Mouse (Mus musculus): Measurements from ENCODE around the gene Chpf. TPM values are rescaled to one million over a fixed set of nuclear protein-coding genes. Genes with fewer than 3 reads are reported as not detected.
A peak's percentile ranks its signal among the peaks of the same experiment; 100 is the strongest.

Chpf gene
- polyA plus RNA-seq, 1 experiment from 2014 or later = 24.6 TPM

DNA sequence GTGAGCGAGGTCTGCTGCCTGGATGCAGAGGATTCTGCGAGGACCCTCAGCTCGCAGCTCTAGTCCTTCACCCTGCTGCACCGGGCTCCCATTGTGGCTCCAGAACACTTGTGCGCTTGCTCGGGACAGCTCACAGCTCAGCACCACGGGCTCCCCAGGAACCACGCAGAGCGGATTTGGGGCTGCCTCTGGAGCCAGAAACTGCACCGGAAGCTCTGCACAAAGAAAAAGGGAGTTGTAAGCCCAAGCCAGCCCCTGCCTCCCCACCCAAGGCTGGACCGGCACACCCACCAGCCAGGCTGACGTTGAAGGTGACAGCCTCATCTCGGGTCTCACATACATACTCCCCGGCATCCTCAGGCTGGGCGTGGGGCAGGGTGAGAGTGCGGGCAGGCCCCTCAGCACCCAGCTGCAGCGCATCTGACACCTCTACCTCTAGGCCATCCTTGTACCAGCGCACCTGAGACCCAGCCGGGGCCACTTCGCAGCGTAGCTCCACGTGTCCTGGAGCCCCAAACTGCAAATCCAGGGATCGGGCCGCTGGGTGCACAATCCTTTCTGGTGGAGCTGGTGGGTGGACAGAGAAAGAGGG, 13.6 kb upstream of the Chpf start:
- Histone ChIP-seq H3K4me3 (ENCODE audit: low read depth, low read length) (no peak overlapping the region), H3K27me3 (ENCODE audit: control insufficient read depth, insufficient read depth, low read length) (no peaks in the 10 kb centered on the region; the same call in 1 of the 2 replicates), H3K4me1 (replicated peaks; ENCODE audit: control insufficient read depth, insufficient read depth) (no peaks in the 10 kb centered on the region), H3K36me3 (ENCODE audit: control insufficient read depth, insufficient read depth, low read length) (peaks cover 7% of the 10 kb centered on the region; the same call in 1 of the 2 replicates), H3K4me2 (replicated peaks; ENCODE audit: low read depth) (no peak overlapping the region), H3K27ac (replicated peaks) (no peak overlapping the region), H3K9me3 (ENCODE audit: control insufficient read depth, low read length) (no peaks in the 10 kb centered on the region), H3K9ac (ENCODE audit: low read length) (no peak overlapping the region)
- TF ChIP-seq EP300 (optimal IDR thresholded peaks at IDR 0.05) (no peak), CTCF (IDR thresholded peaks at IDR 0.05; ENCODE audit: low read depth) (no peak)
- DNase-seq (ENCODE audit: low spot score) = no peak
- WGBS = 66% methylated on average over 24 of the region's 24 CpGs
- ATAC-seq (ENCODE audit: low FRiP score, low TSS enrichment) = no peak

DNA sequence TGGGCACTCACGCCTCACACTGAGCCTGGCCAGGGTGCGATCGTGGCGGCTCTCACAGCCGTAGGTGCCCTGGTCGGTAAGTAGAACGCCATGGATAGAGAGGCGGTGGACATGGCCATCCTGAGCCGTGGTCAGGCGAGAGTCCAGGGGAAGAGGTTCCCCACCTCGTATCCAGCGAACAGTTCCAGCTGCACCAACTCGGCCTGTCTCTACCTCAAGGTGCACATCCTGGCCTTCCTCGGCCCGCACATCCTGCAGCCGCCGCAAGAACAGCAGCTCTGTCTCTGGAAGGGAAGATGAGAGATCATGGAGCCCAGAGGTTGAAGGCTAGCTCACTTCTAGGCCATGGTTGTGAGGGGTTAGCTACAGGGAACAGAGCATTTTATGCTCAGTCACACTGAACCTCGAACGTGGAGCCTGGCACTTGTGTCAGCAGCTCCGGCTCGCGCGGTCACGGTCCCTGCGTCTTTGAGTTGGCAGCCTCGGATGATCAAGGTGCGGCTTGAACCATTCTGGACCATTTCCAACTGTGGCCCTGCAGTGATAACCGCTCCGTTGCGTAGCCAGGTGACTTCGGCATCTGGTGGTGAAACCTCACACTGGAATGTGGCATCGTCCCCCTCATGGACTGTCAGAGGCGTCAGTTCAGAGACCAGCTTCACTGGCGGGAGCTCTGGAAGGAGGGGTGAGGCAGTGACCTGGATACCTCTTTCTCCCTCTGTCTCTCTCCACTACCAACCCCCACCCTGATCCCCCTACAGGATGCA, 11.9 kb upstream of the Chpf start:
- Histone ChIP-seq H3K4me2 (replicated peaks; ENCODE audit: low read depth) (no peak overlapping the region), H3K9me3 (ENCODE audit: control insufficient read depth, low read length) (no peaks in the 10 kb centered on the region), H3K27me3 (ENCODE audit: control insufficient read depth, insufficient read depth, low read length) (peaks cover 2% of the 10 kb centered on the region; the same call in 1 of the 2 replicates), H3K9ac (ENCODE audit: low read length) (no peak overlapping the region), H3K36me3 (ENCODE audit: control insufficient read depth, insufficient read depth, low read length) (peaks cover 7% of the 10 kb centered on the region; the same call in 1 of the 2 replicates), H3K4me1 (replicated peaks; ENCODE audit: control insufficient read depth, insufficient read depth) (peaks cover 3% of the 10 kb centered on the region; the same call in 1 of the 2 replicates), H3K27ac (replicated peaks) (no peak overlapping the region), H3K4me3 (ENCODE audit: low read depth, low read length) (no peak overlapping the region)
- DNase-seq (ENCODE audit: low spot score) = no peak
- TF ChIP-seq EP300 (optimal IDR thresholded peaks at IDR 0.05) (no peak), CTCF (IDR thresholded peaks at IDR 0.05; ENCODE audit: low read depth) (no peak)
- 92% methylated on average over 34 of the region's 34 CpGs for WGBS
- no peak for ATAC-seq (ENCODE audit: low FRiP score, low TSS enrichment)

DNA sequence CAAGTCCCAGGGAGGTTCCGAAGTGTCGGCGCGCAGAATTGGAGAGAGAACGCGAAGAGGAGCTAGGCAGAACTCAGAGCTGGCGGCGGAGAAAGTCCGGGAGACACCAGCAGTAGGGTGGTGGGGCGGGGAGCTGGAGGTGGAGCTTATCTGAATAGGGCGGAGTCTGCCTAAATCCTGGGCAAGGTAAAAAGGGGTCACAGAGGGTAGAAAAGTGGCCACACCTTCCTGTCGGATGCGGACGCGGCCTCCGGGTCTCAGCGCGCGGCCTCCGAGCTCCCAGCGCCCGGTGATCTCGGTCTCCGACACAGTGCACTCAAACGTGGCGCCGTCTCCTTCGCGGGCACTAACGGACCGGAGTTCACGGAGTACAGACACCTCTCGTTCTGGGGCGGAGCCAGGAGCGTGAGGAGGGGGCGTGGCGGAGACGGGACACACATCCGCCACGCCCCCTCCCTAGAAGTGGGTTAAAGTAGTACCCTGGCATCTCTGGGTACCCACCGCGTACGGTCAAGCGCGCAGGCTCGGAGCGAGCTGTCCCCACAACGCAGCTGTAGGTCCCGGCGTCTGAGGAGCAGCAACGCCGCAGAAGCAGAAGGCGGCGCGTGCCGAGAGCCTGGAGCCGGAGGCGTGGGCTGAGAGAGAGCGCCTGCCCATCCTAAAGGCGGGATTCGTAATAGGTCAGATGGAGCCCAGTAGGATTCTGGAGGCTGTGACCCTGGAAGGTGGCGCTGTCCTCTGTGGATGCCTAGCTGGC, 8.5 kb upstream of the Chpf start:
- Histone ChIP-seq H3K4me3 (ENCODE audit: low read depth, low read length) (peak overlapping the region; percentile 48), H3K27me3 (ENCODE audit: control insufficient read depth, insufficient read depth, low read length) (peaks cover 2% of the 10 kb centered on the region; the same call in 1 of the 2 replicates), H3K9ac (ENCODE audit: low read length) (no peak overlapping the region), H3K4me2 (replicated peaks; ENCODE audit: low read depth) (peak overlapping the region; percentile 79), H3K36me3 (ENCODE audit: control insufficient read depth, insufficient read depth, low read length) (peaks cover 5% of the 10 kb centered on the region; the same call in 1 of the 2 replicates), H3K9me3 (ENCODE audit: control insufficient read depth, low read length) (no peaks in the 10 kb centered on the region), H3K27ac (replicated peaks) (no peak overlapping the region), H3K4me1 (replicated peaks; ENCODE audit: control insufficient read depth, insufficient read depth) (peaks cover 3% of the 10 kb centered on the region; the same call in 1 of the 2 replicates)
- peak; percentile 78 for DNase-seq (ENCODE audit: low spot score)
- peak; percentile 63 for ATAC-seq (ENCODE audit: low FRiP score, low TSS enrichment)
- peak; percentile 47 for TF ChIP-seq CTCF (IDR thresholded peaks at IDR 0.05; ENCODE audit: low read depth)
- TF ChIP-seq EP300 (optimal IDR thresholded peaks at IDR 0.05) = no peak
- under 1% methylated on average over 62 of the region's 62 CpGs for WGBS

GRCm38 (mm10) chr1:75487040-75487404, 7.9 kb upstream of the Chpf start:
- WGBS = 7% methylated on average over 13 of the region's 13 CpGs
- DNase-seq (ENCODE audit: low spot score) (peak; percentile 33), ATAC-seq (ENCODE audit: low FRiP score, low TSS enrichment) (peak; percentile 12; the same call in 1 of the 2 replicates)
- no peaks in the 10 kb centered on the region for H3K9me3 ChIP-seq (ENCODE audit: control insufficient read depth, low read length)
- TF ChIP-seq EP300 (optimal IDR thresholded peaks at IDR 0.05) (no peak), CTCF (IDR thresholded peaks at IDR 0.05; ENCODE audit: low read depth) (no peak)
- peaks cover 2% of the 10 kb centered on the region; the same call in 1 of the 2 replicates for H3K27me3 ChIP-seq (ENCODE audit: control insufficient read depth, insufficient read depth, low read length)
- H3K36me3 ChIP-seq (ENCODE audit: control insufficient read depth, insufficient read depth, low read length) = peaks cover 3% of the 10 kb centered on the region; the same call in 1 of the 2 replicates
- H3K27ac ChIP-seq (replicated peaks) = no peak overlapping the region
- no peak overlapping the region for H3K9ac ChIP-seq (ENCODE audit: low read length)
- peak overlapping the region; percentile 48 for H3K4me3 ChIP-seq (ENCODE audit: low read depth, low read length)
- peaks cover 3% of the 10 kb centered on the region; the same call in 1 of the 2 replicates for H3K4me1 ChIP-seq (replicated peaks; ENCODE audit: control insufficient read depth, insufficient read depth)
- peak overlapping the region; percentile 79 for H3K4me2 ChIP-seq (replicated peaks; ENCODE audit: low read depth)

GRCm38 (mm10) chr1:75486561-75486960, 7.5 kb upstream of the Chpf start:
- ATAC-seq (ENCODE audit: low FRiP score, low TSS enrichment) = no peak
- Histone ChIP-seq H3K4me1 (replicated peaks; ENCODE audit: control insufficient read depth, insufficient read depth) (peaks cover 3% of the 10 kb centered on the region; the same call in 1 of the 2 replicates), H3K4me2 (replicated peaks; ENCODE audit: low read depth) (no peak overlapping the region), H3K9ac (ENCODE audit: low read length) (no peak overlapping the region), H3K9me3 (ENCODE audit: control insufficient read depth, low read length) (no peaks in the 10 kb centered on the region), H3K36me3 (ENCODE audit: control insufficient read depth, insufficient read depth, low read length) (peaks cover 3% of the 10 kb centered on the region; the same call in 1 of the 2 replicates), H3K4me3 (ENCODE audit: low read depth, low read length) (no peak overlapping the region), H3K27me3 (ENCODE audit: control insufficient read depth, insufficient read depth, low read length) (peaks cover 2% of the 10 kb centered on the region; the same call in 1 of the 2 replicates), H3K27ac (replicated peaks) (no peak overlapping the region)
- 18% methylated on average over 24 of the region's 24 CpGs for WGBS
- no peak for TF ChIP-seq CTCF (IDR thresholded peaks at IDR 0.05; ENCODE audit: low read depth)
- no peak for TF ChIP-seq EP300 (optimal IDR thresholded peaks at IDR 0.05)
- DNase-seq (ENCODE audit: low spot score) = no peak

All from stomach, postnatal 0 days (tissue).